Mouse (Mus musculus): ENCODE results near the gene Mrgprb2. TPM values are rescaled to one million over a fixed set of nuclear protein-coding genes. Genes with fewer than 3 reads are reported as not detected.

Gene Mrgprb2
- polyA plus RNA-seq (2015; fragmentation: Nextera tagmentation; extraction: Ambion mirVana), result not detected in 2 replicates

DNA sequence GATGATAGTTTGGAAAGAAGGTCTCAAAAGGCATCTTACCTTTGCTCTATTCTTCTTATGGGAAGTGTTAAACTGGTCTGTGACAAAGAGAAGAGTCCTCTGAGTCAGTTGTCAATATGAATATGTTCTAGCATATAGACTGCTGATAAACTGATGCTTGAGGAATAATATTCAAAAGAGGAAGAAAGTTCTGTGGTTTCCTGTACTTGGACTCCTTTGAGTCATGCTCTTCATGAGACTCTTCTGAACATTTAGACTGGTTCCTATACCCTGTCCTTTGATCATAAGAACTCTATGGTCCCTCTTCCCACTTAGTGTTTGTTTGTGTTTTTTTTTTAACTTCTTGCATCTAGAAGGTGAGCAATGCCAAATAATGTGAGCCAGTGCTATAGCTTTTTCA, at the start of gene Mrgprb2:
Gene Mrgprb2 (minus strand): TSS at position 101 of the 400 bp plus-strand sequence.
- H3K4me1 ChIP-seq, result no peaks in the 10 kb centered on the region
- no peak within 1 kb of the TSS for H3K9ac ChIP-seq
- peaks cover 6% of the 10 kb centered on the region for H3K9me3 ChIP-seq (replicated peaks)
- H3K4me2 ChIP-seq, result no peak within 1 kb of the TSS
- H3K27me3 ChIP-seq, result no peaks in the 10 kb centered on the region
- H3K27ac ChIP-seq, result no peak within 1 kb of the TSS
- no peaks in the 10 kb centered on the region for H3K36me3 ChIP-seq (ENCODE audit: poor library complexity, severe bottlenecking)
- no peak within 1 kb of the TSS for H3K4me3 ChIP-seq
- ATAC-seq, result no peak

Other genes starting within 250 kb of the Mrgprb2 start
- gene Mrgprb8, start 169.6 kb downstream of the Mrgprb2 start, polyA plus RNA-seq (2015; fragmentation: Nextera tagmentation; extraction: Ambion mirVana), result not detected in 2 replicates
- gene Mrgprb1, start 101.7 kb downstream of the Mrgprb2 start, polyA plus RNA-seq (2015; fragmentation: Nextera tagmentation; extraction: Ambion mirVana), result not detected in 2 replicates
- gene Mrgprx2, start 58.8 kb downstream of the Mrgprb2 start, polyA plus RNA-seq (2015; fragmentation: Nextera tagmentation; extraction: Ambion mirVana), result not detected in 2 replicates
- not detected in 2 replicates for gene Mrgprb3, start 85.7 kb upstream of the Mrgprb2 start, polyA plus RNA-seq (2015; fragmentation: Nextera tagmentation; extraction: Ambion mirVana)
- 38.5 and 42.3 TPM in 2 replicates for gene Zdhhc13, start 230.9 kb upstream of the Mrgprb2 start, polyA plus RNA-seq (2015; fragmentation: Nextera tagmentation; extraction: Ambion mirVana)

All from forebrain, embryonic 13.5 days (tissue).